Mouse (Mus musculus) heart, postnatal 0 days (tissue): ENCODE measurements around the gene Irgc1. TPM values are rescaled to one million over a fixed set of nuclear protein-coding genes. Genes with fewer than 3 reads are reported as not detected.

Experiments
- ATAC-seq: fragments of 200-750 bp; cut with Nextera tagmentation; 2 replicates; pipeline ENCODE4 v1.8.0; 2017; ENCODE audit warnings: low read depth, moderate number of reproducible peaks, moderate library complexity; ENCODE audit not compliant: insufficient read depth
- DNase-seq: peaks from one replicate; pipeline ENCODE4 v3.0.0-alpha.2; 2016; ENCODE audit warnings: low spot score
- H3K27ac ChIP-seq: fragments of 300-500 bp; sonication (generic); 2 replicates; pipeline ENCODE4 v1.5.1; 2014; ENCODE audit warnings: low read depth, mild to moderate bottlenecking
- H3K27me3 ChIP-seq: fragments of 300-500 bp; sonication (generic); 2 replicates; pipeline ENCODE4 v1.6.1; 2014; ENCODE audit warnings: low read length, mixed read lengths; ENCODE audit not compliant: control insufficient read depth, insufficient read depth
- H3K36me3 ChIP-seq: fragments of 300-500 bp; sonication (generic); replicated peaks from 2 replicates; pipeline ENCODE4 v1.6.1; 2014; ENCODE audit warnings: low read length, mixed read lengths; ENCODE audit not compliant: control insufficient read depth, insufficient read depth
- H3K4me1 ChIP-seq: fragments of 300-500 bp; sonication (generic); 2 replicates; pipeline ENCODE4 v1.6.1; 2014; ENCODE audit warnings: antibody characterized with exemption; ENCODE audit not compliant: control insufficient read depth, insufficient read depth
- H3K4me2 ChIP-seq: fragments of 300-500 bp; sonication (generic); 2 replicates; pipeline ENCODE4 v1.6.1; 2014; ENCODE audit warnings: low read depth, mild to moderate bottlenecking, low read length, moderate library complexity
- H3K4me3 ChIP-seq: fragments of 300-500 bp; sonication (generic); 2 replicates; pipeline ENCODE4 v1.5.1; 2014; ENCODE audit warnings: low read depth, low read length
- H3K9ac ChIP-seq: fragments of 300-500 bp; sonication (generic); replicated peaks from 2 replicates; pipeline ENCODE4 v1.6.1; 2014; ENCODE audit warnings: low read depth, low read length, mixed read lengths
- H3K9me3 ChIP-seq: fragments of 300-500 bp; sonication (generic); replicated peaks from 2 replicates; pipeline ENCODE4 v1.6.1; 2016; ENCODE audit warnings: low read length; ENCODE audit not compliant: control insufficient read depth
- CTCF ChIP-seq: IDR thresholded peaks from 2 replicates; pipeline ENCODE4 v1.5.1; 2016; ENCODE audit warnings: antibody characterized with exemption, control low read depth, low read depth
- EP300 ChIP-seq: IDR thresholded peaks from 2 replicates; pipeline ENCODE4 v1.6.1; 2016; ENCODE audit warnings: antibody characterized with exemption, low read depth
- WGBS: fragments of 180-500 bp; shearing (Covaris S2); extraction: QIAGEN DNeasy Blood & Tissue Kit; methylation state at CpG from one replicate; pipeline ENCODE4 v1.1.7; 2014; 5-methylcytosine and 5-hydroxymethylcytosine counted together
- polyA plus RNA-seq: library from polyadenylated mRNA; unstranded; fragments of >200 nt; fragmentation: Nextera tagmentation; extraction: Ambion mirVana; gene quantifications from 2 replicates; pipeline ENCODE4 v1.2.1, GENCODE M21; 2015
- total RNA-seq: library from RNA; depleted of rRNA; stranded (reverse); fragments of >200 nt; gene quantifications from 2 replicates; pipeline ENCODE4 v1.2.3, GENCODE M21; 2014; ENCODE audit warnings: low replicate concordance; rRNA removed

The Irgc1 gene
- total and polyA plus RNA-seq, 2 experiments from 2014 or later = not detected

- Histone ChIP-seq H3K4me3 (no peak overlapping the region), H3K27ac (no peak overlapping the region), H3K36me3 (no peaks in the 10 kb centered on the region), H3K9me3 (no peaks in the 10 kb centered on the region), H3K9ac (no peak overlapping the region), H3K27me3 (peaks cover 9% of the 10 kb centered on the region; the same call in 1 of the 2 replicates), H3K4me1 (no peaks in the 10 kb centered on the region), H3K4me2 (no peak overlapping the region)
- DNase-seq (no peak), ATAC-seq (no peak)
- no peak for TF ChIP-seq EP300
- peak; percentile 74 for TF ChIP-seq CTCF
- WGBS = 11% methylated on average over 11 of the region's 11 CpGs
Measured at GRCm38 (mm10) chr7:24384827-24385226, 67.3 kb downstream of the Irgc1 start.

DNA sequence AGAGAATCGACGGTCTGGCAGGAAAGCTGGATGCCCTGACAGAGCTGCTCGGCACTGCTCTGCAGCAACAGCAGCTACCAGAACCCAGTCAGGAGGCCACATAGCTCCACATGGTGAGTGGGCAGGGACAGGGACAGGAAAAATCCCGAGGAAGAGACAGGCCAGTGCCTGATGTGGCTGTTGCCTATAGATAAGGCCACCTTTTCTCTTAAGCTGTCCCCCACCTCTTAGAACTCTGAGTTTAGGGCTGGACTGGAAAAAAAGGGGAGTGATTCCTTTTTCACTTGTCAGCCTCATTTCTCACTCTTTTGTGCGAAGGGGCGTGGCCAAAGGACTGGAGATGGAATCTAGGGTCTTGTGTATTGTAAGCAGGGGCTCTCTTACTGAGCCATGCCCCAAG lies 68.0 kb downstream of the Irgc1 start:
- Histone ChIP-seq H3K4me1 (no peaks in the 10 kb centered on the region), H3K36me3 (no peaks in the 10 kb centered on the region), H3K27me3 (peaks cover 9% of the 10 kb centered on the region; the same call in 1 of the 2 replicates), H3K27ac (no peak overlapping the region), H3K4me2 (no peak overlapping the region), H3K9ac (no peak overlapping the region), H3K9me3 (no peaks in the 10 kb centered on the region), H3K4me3 (no peak overlapping the region)
- WGBS = 53% methylated on average over 6 of the region's 6 CpGs
- TF ChIP-seq CTCF (no peak), EP300 (no peak)
- DNase-seq (no peak), ATAC-seq (no peak)

- Histone ChIP-seq H3K36me3 (no peaks in the 10 kb centered on the region), H3K9me3 (no peaks in the 10 kb centered on the region), H3K9ac (no peak overlapping the region), H3K4me2 (no peak overlapping the region), H3K4me3 (no peak overlapping the region), H3K4me1 (no peaks in the 10 kb centered on the region), H3K27me3 (peaks cover 9% of the 10 kb centered on the region; the same call in 1 of the 2 replicates), H3K27ac (no peak overlapping the region)
- ATAC-seq (no peak), DNase-seq (no peak)
- TF ChIP-seq CTCF = no peak
- no peak for TF ChIP-seq EP300
- WGBS = 72% methylated on average over 16 of the region's 16 CpGs
Measured at GRCm38 (mm10) chr7:24382730-24383372, 69.2 kb downstream of the Irgc1 start.

Other genes with a start within 250 kb of the Irgc1 start
- 2.2 and 3.5 TPM in 2 replicates for gene Zfp111, start 240.9 kb downstream of the Irgc1 start, total RNA-seq
- gene Zfp111, start 240.9 kb downstream of the Irgc1 start, polyA plus RNA-seq = 2.4 and 2.7 TPM in 2 replicates
- 2.7 and 6.6 TPM in 2 replicates for gene Zfp109, start 214.7 kb downstream of the Irgc1 start, total RNA-seq
- 1.1 and 1.2 TPM in 2 replicates for gene Zfp109, start 214.7 kb downstream of the Irgc1 start, polyA plus RNA-seq
- gene Zfp108, start 197.5 kb downstream of the Irgc1 start, total RNA-seq = 1.1 and 2.5 TPM in 2 replicates
- 1.1 and 1.5 TPM in 2 replicates for gene Zfp108, start 197.5 kb downstream of the Irgc1 start, polyA plus RNA-seq
- 6.8 and 7.8 TPM in 2 replicates for gene Zfp93, start 181.9 kb downstream of the Irgc1 start, total RNA-seq
- gene Zfp93, start 181.9 kb downstream of the Irgc1 start, polyA plus RNA-seq = 4.1 and 5.0 TPM in 2 replicates
- gene Zfp61, start 151.1 kb downstream of the Irgc1 start, total RNA-seq = 3.4 and 14.6 TPM in 2 replicates
- gene Zfp61, start 151.1 kb downstream of the Irgc1 start, polyA plus RNA-seq = 6.7 and 6.8 TPM in 2 replicates
- 0.95 and 4.1 TPM in 2 replicates for gene Zfp94, start 135.6 kb downstream of the Irgc1 start, total RNA-seq
- gene Zfp94, start 135.6 kb downstream of the Irgc1 start, polyA plus RNA-seq = 2.8 and 2.9 TPM in 2 replicates
- not detected in 2 replicates for gene Tescl, start 118.4 kb downstream of the Irgc1 start, total RNA-seq
- 0.14 TPM in 1 of 2 replicates, not detected in the other for gene Tescl, start 118.4 kb downstream of the Irgc1 start, polyA plus RNA-seq
- gene Lypd5, start 103.1 kb downstream of the Irgc1 start, total RNA-seq = not detected in 2 replicates
- not detected in 2 replicates for gene Lypd5, start 103.1 kb downstream of the Irgc1 start, polyA plus RNA-seq
- gene Kcnn4, start 82.0 kb downstream of the Irgc1 start, total RNA-seq = 0.69 and 2.0 TPM in 2 replicates
- gene Kcnn4, start 82.0 kb downstream of the Irgc1 start, polyA plus RNA-seq = 0.85 and 0.98 TPM in 2 replicates
- 15.5 and 30.2 TPM in 2 replicates for gene Smg9, start 52.7 kb downstream of the Irgc1 start, total RNA-seq
- gene Smg9, start 52.7 kb downstream of the Irgc1 start, polyA plus RNA-seq = 13.1 and 13.5 TPM in 2 replicates
- gene Plaur, start 10.2 kb upstream of the Irgc1 start, total RNA-seq = 13.1 and 16.0 TPM in 2 replicates
- 6.1 and 6.5 TPM in 2 replicates for gene Plaur, start 10.2 kb upstream of the Irgc1 start, polyA plus RNA-seq
- 14.3 and 30.5 TPM in 2 replicates for gene Cadm4, start 29.7 kb upstream of the Irgc1 start, total RNA-seq
- gene Cadm4, start 29.7 kb upstream of the Irgc1 start, polyA plus RNA-seq = 4.1 and 4.2 TPM in 2 replicates
- 24.8 and 36.3 TPM in 2 replicates for gene Zfp428, start 54.7 kb upstream of the Irgc1 start, total RNA-seq
- 39.1 and 39.3 TPM in 2 replicates for gene Zfp428, start 54.7 kb upstream of the Irgc1 start, polyA plus RNA-seq
- gene AC161166.1, start 60.2 kb upstream of the Irgc1 start, total RNA-seq = not detected in 2 replicates
- 0.10 and 0.19 TPM in 2 replicates for gene AC161166.1, start 60.2 kb upstream of the Irgc1 start, polyA plus RNA-seq
- gene Irgq, start 78.4 kb upstream of the Irgc1 start, total RNA-seq = 22.1 and 24.5 TPM in 2 replicates
- 4.5 and 4.8 TPM in 2 replicates for gene Irgq, start 78.4 kb upstream of the Irgc1 start, polyA plus RNA-seq
- gene Pinlyp, start 93.8 kb upstream of the Irgc1 start, total RNA-seq = not detected in 2 replicates
- not detected in 2 replicates for gene Pinlyp, start 93.8 kb upstream of the Irgc1 start, polyA plus RNA-seq
- gene Xrcc1, start 94.0 kb upstream of the Irgc1 start, total RNA-seq = 30.3 and 46.1 TPM in 2 replicates
- 30.7 and 31.1 TPM in 2 replicates for gene Xrcc1, start 94.0 kb upstream of the Irgc1 start, polyA plus RNA-seq
- gene Ethe1, start 135.2 kb upstream of the Irgc1 start, total RNA-seq = 21.2 and 42.2 TPM in 2 replicates
- 21.5 and 23.1 TPM in 2 replicates for gene Ethe1, start 135.2 kb upstream of the Irgc1 start, polyA plus RNA-seq
- gene Zfp575, start 135.3 kb upstream of the Irgc1 start, total RNA-seq = 0.04 TPM in 1 of 2 replicates, not detected in the other
- 0.58 and 0.67 TPM in 2 replicates for gene Zfp575, start 135.3 kb upstream of the Irgc1 start, polyA plus RNA-seq
- gene Phldb3, start 158.5 kb upstream of the Irgc1 start, total RNA-seq = not detected in 2 replicates
- not detected in 2 replicates for gene Phldb3, start 158.5 kb upstream of the Irgc1 start, polyA plus RNA-seq
- gene Lypd3, start 184.3 kb upstream of the Irgc1 start, total RNA-seq = not detected in 2 replicates
- gene Lypd3, start 184.3 kb upstream of the Irgc1 start, polyA plus RNA-seq = not detected in 2 replicates
- gene Tex101, start 224.4 kb upstream of the Irgc1 start, total RNA-seq = not detected in 2 replicates
- gene Tex101, start 224.4 kb upstream of the Irgc1 start, polyA plus RNA-seq = not detected in 2 replicates